Mouse (Mus musculus) ES-Bruce4 (cell line): Measurements from ENCODE around the gene Hexa. TPM values are rescaled to one million over a fixed set of nuclear protein-coding genes. Genes with fewer than 3 reads are reported as not detected.

Experiments
- H3K27ac ChIP-seq: 2 replicates; pipeline ENCODE4 v1.5.1; 2012; ENCODE audit warnings: low read length, inconsistent platforms; ENCODE audit not compliant: insufficient read depth
- H3K27me3 ChIP-seq: 2 replicates; pipeline ENCODE4 v1.6.1; 2012; ENCODE audit warnings: mild to moderate bottlenecking, low read length, inconsistent platforms; ENCODE audit not compliant: control insufficient read depth, poor library complexity, insufficient read depth, severe bottlenecking
- H3K36me3 ChIP-seq: 2 replicates; pipeline ENCODE4 v1.6.1; 2012; ENCODE audit warnings: inconsistent platforms, mild to moderate bottlenecking, low read length, moderate library complexity; ENCODE audit not compliant: control insufficient read depth, poor library complexity, insufficient read depth, severe bottlenecking
- H3K4me1 ChIP-seq: one replicate; pipeline ENCODE4 v1.8.1; 2011; ENCODE audit warnings: low read length; ENCODE audit not compliant: control insufficient read depth, insufficient read depth
- H3K4me3 ChIP-seq: 2 replicates; pipeline ENCODE4 v1.5.1; 2011; ENCODE audit warnings: low read depth, mild to moderate bottlenecking, low read length
- H3K9ac ChIP-seq: 2 replicates; pipeline ENCODE4 v1.6.1; 2012; ENCODE audit warnings: low read depth, mild to moderate bottlenecking, inconsistent platforms; ENCODE audit not compliant: poor library complexity, severe bottlenecking
- H3K9me3 ChIP-seq: replicated peaks from 2 replicates; pipeline ENCODE4 v1.6.1; 2012; ENCODE audit warnings: mild to moderate bottlenecking, low read length, inconsistent platforms; ENCODE audit not compliant: control insufficient read depth, poor library complexity, insufficient read depth, severe bottlenecking
- CTCF ChIP-seq: IDR thresholded peaks from one replicate; pipeline ENCODE4 v1.8.1; 2011; ENCODE audit warnings: low read depth, low read length
- EP300 ChIP-seq: IDR thresholded peaks from 2 replicates; pipeline ENCODE4 v1.6.1; 2011; ENCODE audit warnings: low read depth, low read length; ENCODE audit not compliant: insufficient read depth
- POLR2A ChIP-seq: IDR thresholded peaks from one replicate; pipeline ENCODE4 v1.8.1; 2011; ENCODE audit warnings: low read length; ENCODE audit not compliant: insufficient read depth
- polyA plus RNA-seq: library from polyadenylated mRNA; stranded (reverse); fragments of >200 nt; gene quantifications from 2 replicates; pipeline ENCODE4 v1.2.4, GENCODE M21; 2011; ENCODE audit warnings: low read depth; ENCODE audit not compliant: missing spikeins, insufficient read depth, insufficient read length

The Hexa gene
- polyA plus RNA-seq, 1 experiment, result 75.6 TPM

DNA sequence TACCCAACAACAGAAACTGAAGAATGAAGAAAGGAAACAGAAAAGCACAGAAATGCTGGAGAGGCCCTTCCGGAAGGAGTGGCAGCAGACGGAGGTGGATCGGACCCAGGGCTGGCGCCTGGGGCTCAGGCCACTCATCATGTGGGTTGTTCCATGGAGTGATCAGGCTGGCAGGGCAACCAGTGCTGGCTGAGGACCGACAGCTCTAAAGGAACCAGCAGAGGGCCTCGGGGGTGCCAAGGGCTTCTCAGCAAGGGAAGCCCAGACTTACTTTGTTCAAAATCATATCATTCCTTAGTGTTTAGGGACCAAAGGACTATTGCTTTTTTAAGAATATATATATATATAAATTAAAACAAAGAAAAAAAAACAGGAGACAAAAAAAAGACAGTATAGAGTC, 66.6 kb downstream of the Hexa start:
- Histone ChIP-seq H3K27ac (no peak overlapping the region), H3K9ac (no peak overlapping the region), H3K36me3 (no peaks in the 10 kb centered on the region), H3K9me3 (no peaks in the 10 kb centered on the region), H3K4me1 (no peaks in the 10 kb centered on the region), H3K27me3 (no peaks in the 10 kb centered on the region), H3K4me3 (no peak overlapping the region)
- TF ChIP-seq POLR2A (no peak), CTCF (no peak)

DNA sequence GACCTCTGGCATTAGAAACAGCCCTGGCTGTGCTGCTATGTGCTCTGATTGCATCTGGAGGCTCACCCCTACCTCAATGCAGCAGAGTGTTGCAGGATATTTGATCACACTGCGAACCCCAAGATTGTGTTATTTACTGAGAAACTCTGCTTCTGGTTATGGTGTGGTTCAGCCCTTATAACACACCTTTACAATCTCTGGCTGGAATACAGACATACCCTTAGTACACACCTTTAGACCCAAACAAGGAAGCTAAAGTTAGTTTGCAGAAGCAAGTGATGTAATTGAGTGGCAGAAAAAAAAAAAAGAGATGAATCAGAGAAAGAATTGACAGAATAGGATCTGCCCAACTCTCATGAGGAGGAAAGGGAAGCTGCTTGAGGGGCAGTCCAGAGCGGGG, 71.6 kb downstream of the Hexa start:
- no peak overlapping the region for H3K4me3 ChIP-seq
- no peaks in the 10 kb centered on the region for H3K36me3 ChIP-seq
- no peak for TF ChIP-seq EP300
- no peak for TF ChIP-seq POLR2A
- no peak for TF ChIP-seq CTCF
- H3K4me1 ChIP-seq, result no peaks in the 10 kb centered on the region
- H3K9ac ChIP-seq, result no peak overlapping the region
- H3K27me3 ChIP-seq, result no peaks in the 10 kb centered on the region
- no peaks in the 10 kb centered on the region for H3K9me3 ChIP-seq
- no peak overlapping the region for H3K27ac ChIP-seq

Other genes starting within 250 kb of the Hexa start
- 42.9 and 44.0 TPM in 2 replicates for gene Adpgk, start 248.0 kb upstream of the Hexa start, polyA plus RNA-seq
- gene Bbs4, start 186.0 kb upstream of the Hexa start, polyA plus RNA-seq, result 12.2 and 13.0 TPM in 2 replicates
- gene Arih1, start 52.9 kb upstream of the Hexa start, polyA plus RNA-seq, result 127 and 152 TPM in 2 replicates
- gene Tmem202, start 307 bp downstream of the Hexa start, polyA plus RNA-seq, result not detected in 2 replicates
- 0.64 TPM in 1 of 2 replicates, not detected in the other for gene Celf6, start 38.4 kb downstream of the Hexa start, polyA plus RNA-seq
- gene Parp6, start 77.7 kb downstream of the Hexa start, polyA plus RNA-seq, result 28.3 and 30.9 TPM in 2 replicates
- gene Pkm, start 116.8 kb downstream of the Hexa start, polyA plus RNA-seq, result 2,048 and 2,433 TPM in 2 replicates
- gene Gramd2, start 140.6 kb downstream of the Hexa start, polyA plus RNA-seq, result 4.5 and 5.2 TPM in 2 replicates
- 16.3 and 21.2 TPM in 2 replicates for gene Senp8, start 211.2 kb downstream of the Hexa start, polyA plus RNA-seq
- gene Myo9a, start 211.4 kb downstream of the Hexa start, polyA plus RNA-seq, result 17.6 and 24.5 TPM in 2 replicates